Mouse (Mus musculus) stomach, embryonic 16.5 days (tissue): ENCODE measurements around the gene Dram1. TPM values are rescaled to one million over a fixed set of nuclear protein-coding genes. Genes with fewer than 3 reads are reported as not detected.

ENCODE experiments used
- ATAC-seq: fragments of 200-750 bp; cut with Nextera tagmentation; 2 replicates; pipeline ENCODE4 v1.8.0; 2017; ENCODE audit warnings: moderate number of reproducible peaks, moderate TSS enrichment; ENCODE audit not compliant: insufficient read depth, low FRiP score
- H3K27ac ChIP-seq: fragments of 300-500 bp; sonication (generic); 2 replicates; pipeline ENCODE4 v1.5.1; 2014; ENCODE audit warnings: low read length
- H3K27me3 ChIP-seq: fragments of 300-500 bp; sonication (generic); 2 replicates; pipeline ENCODE4 v1.6.1; 2014; ENCODE audit warnings: low read length, control low read depth, mixed read lengths; ENCODE audit not compliant: control insufficient read depth, insufficient read depth
- H3K36me3 ChIP-seq: fragments of 300-500 bp; sonication (generic); 2 replicates; pipeline ENCODE4 v1.6.1; 2014; ENCODE audit warnings: low read length; ENCODE audit not compliant: control insufficient read depth, insufficient read depth
- H3K4me1 ChIP-seq: fragments of 300-500 bp; sonication (generic); 2 replicates; pipeline ENCODE4 v1.6.1; 2014; ENCODE audit warnings: low read length, control low read depth, mixed read lengths; ENCODE audit not compliant: control insufficient read depth, insufficient read depth
- H3K4me2 ChIP-seq: fragments of 300-500 bp; sonication (generic); 2 replicates; pipeline ENCODE4 v1.6.1; 2014; ENCODE audit warnings: low read depth, low read length, mixed read lengths
- H3K4me3 ChIP-seq: fragments of 300-500 bp; sonication (generic); replicated peaks from 2 replicates; pipeline ENCODE4 v1.5.1; 2014; ENCODE audit warnings: mild to moderate bottlenecking, low read length
- H3K9ac ChIP-seq: fragments of 300-500 bp; sonication (generic); 2 replicates; pipeline ENCODE4 v1.6.1; 2014; ENCODE audit warnings: low read length
- H3K9me3 ChIP-seq: fragments of 300-500 bp; sonication (generic); replicated peaks from 2 replicates; pipeline ENCODE4 v1.6.1; 2016; ENCODE audit warnings: low read length, control low read depth; ENCODE audit not compliant: control insufficient read depth
- WGBS: fragments of 180-500 bp; shearing (Covaris S2); extraction: QIAGEN DNeasy Blood & Tissue Kit; methylation state at CpG from one replicate; pipeline ENCODE4 v1.1.7; 2014; 5-methylcytosine and 5-hydroxymethylcytosine counted together
- polyA plus RNA-seq: library from polyadenylated mRNA; unstranded; fragments of >200 nt; fragmentation: Nextera tagmentation; extraction: Ambion mirVana; gene quantifications from 2 replicates; pipeline ENCODE4 v1.2.1, GENCODE M21; 2015

The Dram1 gene
- polyA plus RNA-seq, 1 experiment from 2014 or later, result 6.6 TPM

GRCm38 (mm10) chr10:88409751-88410150, 30.9 kb upstream of the Dram1 start:
- H3K27ac ChIP-seq, result no peak overlapping the region
- no peaks in the 10 kb centered on the region for H3K36me3 ChIP-seq
- no peak for ATAC-seq
- H3K27me3 ChIP-seq, result no peaks in the 10 kb centered on the region
- no peaks in the 10 kb centered on the region for H3K9me3 ChIP-seq
- no peaks in the 10 kb centered on the region for H3K4me1 ChIP-seq
- H3K9ac ChIP-seq, result no peak overlapping the region
- H3K4me3 ChIP-seq, result no peak overlapping the region
- WGBS, result 59% methylated on average over 2 of the region's 2 CpGs
- no peak overlapping the region for H3K4me2 ChIP-seq

- Histone ChIP-seq H3K4me2 (no peak overlapping the region), H3K4me3 (no peak overlapping the region), H3K4me1 (no peaks in the 10 kb centered on the region), H3K27me3 (no peaks in the 10 kb centered on the region), H3K36me3 (no peaks in the 10 kb centered on the region), H3K27ac (no peak overlapping the region), H3K9me3 (no peaks in the 10 kb centered on the region), H3K9ac (no peak overlapping the region)
- 81% methylated on average over 12 of the region's 12 CpGs for WGBS
- peak; percentile 62; the same call in 1 of the 2 replicates for ATAC-seq
Measured at GRCm38 (mm10) chr10:88407875-88408631, 29.2 kb upstream of the Dram1 start.

DNA sequence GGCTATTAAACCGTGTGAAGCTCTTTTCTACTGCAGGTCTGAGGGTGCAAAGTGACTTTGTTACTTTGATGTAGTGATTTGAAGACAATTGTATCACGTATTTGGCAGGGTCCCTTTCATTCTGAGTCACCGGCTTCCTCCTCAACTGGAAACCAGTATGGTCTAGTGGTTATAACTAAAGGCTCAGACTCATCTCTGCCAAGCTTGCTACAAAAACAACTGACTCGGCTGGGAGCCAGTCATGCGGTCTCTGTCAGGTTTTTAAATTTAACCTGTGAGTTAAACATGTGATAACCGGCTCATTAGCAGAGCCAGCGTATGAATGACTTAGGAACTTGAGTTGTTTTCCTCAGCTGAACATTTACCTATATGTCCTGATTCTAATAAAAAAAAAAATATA, 26.9 kb upstream of the Dram1 start:
- H3K4me3 ChIP-seq, result no peak overlapping the region
- 79% methylated on average over 7 of the region's 7 CpGs for WGBS
- no peaks in the 10 kb centered on the region for H3K27me3 ChIP-seq
- no peak overlapping the region for H3K9ac ChIP-seq
- H3K36me3 ChIP-seq, result no peaks in the 10 kb centered on the region
- H3K9me3 ChIP-seq, result no peaks in the 10 kb centered on the region
- ATAC-seq, result no peak
- no peak overlapping the region for H3K4me2 ChIP-seq
- H3K27ac ChIP-seq, result no peak overlapping the region
- H3K4me1 ChIP-seq, result no peaks in the 10 kb centered on the region

GRCm38 (mm10) chr10:88404220-88404619, 25.3 kb upstream of the Dram1 start:
- H3K9ac ChIP-seq, result no peak overlapping the region
- H3K4me3 ChIP-seq, result no peak overlapping the region
- H3K36me3 ChIP-seq, result no peaks in the 10 kb centered on the region
- no peaks in the 10 kb centered on the region for H3K4me1 ChIP-seq
- no peak for ATAC-seq
- H3K4me2 ChIP-seq, result no peak overlapping the region
- no peak overlapping the region for H3K27ac ChIP-seq
- no peaks in the 10 kb centered on the region for H3K9me3 ChIP-seq
- no peaks in the 10 kb centered on the region for H3K27me3 ChIP-seq
- 73% methylated on average over 6 of the region's 6 CpGs for WGBS

- WGBS, result 96% methylated on average over 4 of the region's 4 CpGs
- Histone ChIP-seq H3K36me3 (no peaks in the 10 kb centered on the region), H3K9ac (no peak overlapping the region), H3K9me3 (no peaks in the 10 kb centered on the region), H3K4me3 (no peak overlapping the region), H3K27ac (no peak overlapping the region), H3K27me3 (no peaks in the 10 kb centered on the region), H3K4me1 (no peaks in the 10 kb centered on the region), H3K4me2 (no peak overlapping the region)
- ATAC-seq, result no peak
Measured at GRCm38 (mm10) chr10:88403021-88403420, 24.1 kb upstream of the Dram1 start.

DNA sequence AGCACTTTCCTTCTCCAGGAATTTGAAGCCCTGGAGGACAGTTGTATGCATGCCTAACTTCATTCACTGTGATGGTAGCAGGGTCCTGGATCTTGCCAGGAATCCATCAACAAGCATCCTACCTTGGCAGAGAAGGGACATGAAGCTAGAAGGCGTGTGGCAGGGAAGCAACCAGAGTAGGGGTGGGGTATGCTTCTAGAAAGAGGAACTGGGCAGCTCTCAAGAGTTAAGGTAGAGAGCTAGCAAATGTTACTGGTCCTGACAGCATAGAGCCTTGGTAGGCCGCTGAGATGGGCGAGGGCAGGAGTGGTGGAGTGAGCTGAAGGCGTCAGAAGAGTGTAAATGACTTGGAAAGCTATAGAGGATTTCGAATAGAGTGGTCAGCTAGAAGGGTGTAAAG, 20.4 kb upstream of the Dram1 start:
- H3K36me3 ChIP-seq, result no peaks in the 10 kb centered on the region
- no peaks in the 10 kb centered on the region for H3K27me3 ChIP-seq
- WGBS, result 86% methylated on average over 5 of the region's 5 CpGs
- no peak for ATAC-seq
- H3K27ac ChIP-seq, result no peak overlapping the region
- H3K9me3 ChIP-seq, result no peaks in the 10 kb centered on the region
- no peak overlapping the region for H3K9ac ChIP-seq
- no peaks in the 10 kb centered on the region for H3K4me1 ChIP-seq
- H3K4me3 ChIP-seq, result no peak overlapping the region
- no peak overlapping the region for H3K4me2 ChIP-seq

DNA sequence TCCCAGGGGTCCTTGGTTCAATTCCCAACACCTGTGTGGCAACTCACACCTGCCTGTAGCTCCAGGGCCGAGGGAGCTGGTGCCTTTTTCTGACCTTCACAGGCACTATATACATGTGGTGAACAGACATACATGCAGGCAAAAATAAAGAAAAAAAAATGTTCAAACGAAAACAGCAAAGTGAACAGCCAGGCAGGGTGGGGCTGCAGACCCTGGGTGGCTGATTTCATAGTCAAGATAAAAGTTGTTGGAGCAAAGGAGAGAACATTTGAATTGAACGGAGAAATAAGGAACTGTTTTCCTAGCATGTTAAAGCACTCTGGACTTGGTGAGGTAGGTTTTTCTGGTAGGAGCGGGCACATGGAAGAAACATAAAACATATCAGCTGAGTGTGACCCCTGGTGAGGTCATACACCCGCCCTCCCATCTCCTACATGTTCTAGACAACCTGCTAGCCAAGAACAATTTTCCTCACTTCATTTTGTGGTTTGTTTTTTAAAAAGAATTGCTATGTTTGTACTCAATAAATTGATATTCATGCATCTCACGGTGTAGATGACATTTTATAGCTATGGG, 19.9 kb upstream of the Dram1 start:
- Histone ChIP-seq H3K27ac (no peak overlapping the region), H3K4me1 (no peaks in the 10 kb centered on the region), H3K36me3 (no peaks in the 10 kb centered on the region), H3K4me3 (no peak overlapping the region), H3K4me2 (no peak overlapping the region), H3K9me3 (no peaks in the 10 kb centered on the region), H3K9ac (no peak overlapping the region), H3K27me3 (no peaks in the 10 kb centered on the region)
- ATAC-seq, result no peak
- WGBS, result 76% methylated on average over 6 of the region's 6 CpGs

DNA sequence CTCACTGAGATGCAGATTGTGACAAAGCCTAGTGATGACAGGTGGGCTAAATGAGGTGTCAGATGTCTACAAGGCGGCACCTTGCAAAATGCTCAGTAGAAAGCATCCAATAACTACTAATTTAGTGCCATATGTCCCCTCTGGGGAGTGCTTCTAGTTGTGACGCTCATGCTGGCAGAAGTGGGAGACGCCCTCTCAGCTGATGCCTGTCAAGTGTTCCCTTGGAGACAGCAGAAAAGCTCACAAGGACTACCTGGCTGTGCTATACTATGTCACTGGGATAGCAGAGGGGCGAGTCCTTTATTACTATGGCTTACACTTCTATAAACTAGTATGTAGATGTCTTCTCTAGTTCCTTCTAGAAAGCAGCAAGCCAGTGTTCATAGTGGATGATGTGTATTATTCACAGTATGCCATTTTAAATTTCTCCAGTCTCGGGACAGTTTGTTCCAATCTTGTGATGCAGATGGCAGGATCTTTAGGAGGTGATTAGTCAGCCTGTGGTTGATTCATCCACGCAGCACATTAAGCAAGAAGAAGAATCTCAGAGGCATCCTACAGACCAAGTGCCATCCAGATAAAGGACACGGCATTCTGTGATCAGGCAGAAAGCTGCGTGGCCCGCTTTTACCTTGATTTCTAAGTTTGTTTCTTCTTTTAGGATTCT, 13.4 kb upstream of the Dram1 start:
- no peaks in the 10 kb centered on the region for H3K9me3 ChIP-seq
- no peak overlapping the region for H3K4me3 ChIP-seq
- ATAC-seq, result no peak
- 85% methylated on average over 9 of the region's 9 CpGs for WGBS
- H3K36me3 ChIP-seq, result no peaks in the 10 kb centered on the region
- peaks cover 8% of the 10 kb centered on the region; the same call in 1 of the 2 replicates for H3K4me1 ChIP-seq
- no peaks in the 10 kb centered on the region for H3K27me3 ChIP-seq
- no peak overlapping the region for H3K27ac ChIP-seq
- H3K4me2 ChIP-seq, result no peak overlapping the region
- H3K9ac ChIP-seq, result no peak overlapping the region

- Histone ChIP-seq H3K36me3 (no peaks in the 10 kb centered on the region), H3K9me3 (no peaks in the 10 kb centered on the region), H3K4me1 (peaks cover 8% of the 10 kb centered on the region; the same call in 1 of the 2 replicates), H3K27me3 (no peaks in the 10 kb centered on the region), H3K27ac (no peak overlapping the region), H3K4me3 (no peak overlapping the region), H3K4me2 (no peak overlapping the region), H3K9ac (no peak overlapping the region)
- WGBS, result 89% methylated on average over 9 of the region's 9 CpGs
- no peak for ATAC-seq
Measured at GRCm38 (mm10) chr10:88391495-88391894, 12.6 kb upstream of the Dram1 start.
